Mouse (Mus musculus): ENCODE measurements around the gene Strn4. TPM values are rescaled to one million over a fixed set of nuclear protein-coding genes. Genes with fewer than 3 reads are reported as not detected.

Gene Strn4
- polyA plus RNA-seq, 1 experiment from 2014 or later = 18.4 TPM

DNA sequence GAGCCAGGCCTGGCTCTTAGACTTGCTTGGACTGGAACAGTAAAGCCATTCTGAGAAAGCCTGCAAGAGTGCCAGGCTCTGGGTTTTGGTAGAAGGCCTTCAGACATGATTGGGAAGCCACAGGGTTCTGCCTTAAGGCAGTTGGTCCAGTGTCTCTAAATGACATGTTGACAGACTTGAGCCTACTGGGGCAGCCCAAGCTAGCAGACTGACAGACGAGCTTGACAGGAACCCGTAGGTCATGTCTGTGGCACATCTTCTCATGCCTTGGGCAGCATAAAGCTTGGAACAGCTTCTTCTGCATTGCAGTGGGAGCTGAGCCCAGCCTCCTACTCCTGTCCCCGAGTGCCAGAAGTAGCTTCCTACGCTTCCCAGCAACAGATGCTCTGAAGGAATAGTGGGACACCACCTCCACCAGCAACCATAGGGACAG is 6.0 kb downstream of the Strn4 start:
- WGBS (ENCODE audit: insufficient replicate concordance) = 70% methylated on average over 4 of the region's 4 CpGs
- no peak for DNase-seq
- Histone ChIP-seq H3K4me1 (ENCODE audit: insufficient read depth) (peaks cover 54% of the 10 kb centered on the region), H3K27me3 (ENCODE audit: insufficient read depth, low read length) (no peaks in the 10 kb centered on the region), H3K4me3 (ENCODE audit: low read depth, low read length) (no peak overlapping the region), H3K9ac (replicated peaks) (no peak overlapping the region), H3K27ac (ENCODE audit: low read depth) (no peak overlapping the region), H3K36me3 (replicated peaks; ENCODE audit: insufficient read depth, low read length) (peaks cover 34% of the 10 kb centered on the region), H3K4me2 (ENCODE audit: low read depth, low read length) (no peak overlapping the region), H3K9me3 (ENCODE audit: low read length) (no peaks in the 10 kb centered on the region)
- no peak for ATAC-seq
- TF ChIP-seq CTCF (IDR thresholded peaks at IDR 0.05; ENCODE audit: low read depth) = no peak
- no peak for TF ChIP-seq EP300 (IDR thresholded peaks at IDR 0.05; ENCODE audit: low read depth)

DNA sequence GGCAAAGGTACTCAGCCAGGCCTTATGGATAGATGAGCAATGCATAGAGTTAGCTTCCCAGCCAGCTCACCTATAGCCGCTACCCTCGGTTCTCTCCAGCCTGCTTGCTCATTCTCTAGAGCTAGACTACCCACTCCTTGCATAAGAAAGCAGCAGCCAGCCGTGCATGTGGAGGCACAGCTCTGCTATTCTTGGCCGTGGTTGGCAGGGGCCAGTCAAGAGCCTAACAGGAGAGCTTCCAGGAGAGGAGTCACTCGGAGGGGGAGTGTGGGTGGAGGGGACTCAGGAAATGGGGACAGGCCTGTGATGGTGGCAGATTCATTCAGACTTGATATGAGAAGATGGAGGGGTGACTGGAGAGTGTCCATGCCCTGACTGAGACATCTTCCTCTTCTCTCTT is 8.0 kb downstream of the Strn4 start:
- H3K36me3 ChIP-seq (replicated peaks; ENCODE audit: insufficient read depth, low read length) = peaks cover 54% of the 10 kb centered on the region
- ATAC-seq (no peak), DNase-seq (no peak)
- no peak overlapping the region for H3K4me2 ChIP-seq (ENCODE audit: low read depth, low read length)
- H3K4me3 ChIP-seq (ENCODE audit: low read depth, low read length) = no peak overlapping the region
- H3K4me1 ChIP-seq (ENCODE audit: insufficient read depth) = peaks cover 46% of the 10 kb centered on the region
- no peaks in the 10 kb centered on the region for H3K27me3 ChIP-seq (ENCODE audit: insufficient read depth, low read length)
- H3K9ac ChIP-seq (replicated peaks) = no peak overlapping the region
- no peak overlapping the region for H3K27ac ChIP-seq (ENCODE audit: low read depth)
- no peaks in the 10 kb centered on the region for H3K9me3 ChIP-seq (ENCODE audit: low read length)
- TF ChIP-seq EP300 (IDR thresholded peaks at IDR 0.05; ENCODE audit: low read depth) (no peak), CTCF (IDR thresholded peaks at IDR 0.05; ENCODE audit: low read depth) (no peak)
- 62% methylated on average over 5 of the region's 5 CpGs for WGBS (ENCODE audit: insufficient replicate concordance)

DNA sequence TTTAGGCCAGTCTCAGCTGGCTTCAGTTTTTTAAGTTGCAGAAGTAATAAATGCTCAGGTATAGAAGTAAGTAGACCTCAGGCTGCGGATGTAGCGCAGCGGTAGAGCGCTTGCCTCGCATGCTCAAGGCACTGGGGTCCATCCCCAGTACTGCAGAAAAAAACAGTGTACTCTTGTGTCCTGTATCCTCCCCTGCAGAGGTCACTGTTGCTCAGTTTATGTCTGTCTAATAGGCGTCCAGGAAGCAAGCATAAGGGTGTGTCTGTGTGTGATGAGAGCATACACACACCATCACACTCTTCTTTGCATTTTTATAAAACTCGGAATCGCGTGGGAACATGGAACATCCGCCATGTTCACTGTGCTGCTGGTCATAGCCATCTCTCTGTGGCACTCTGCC is 10.1 kb downstream of the Strn4 start:
- Histone ChIP-seq H3K27ac (ENCODE audit: low read depth) (no peak overlapping the region), H3K4me2 (ENCODE audit: low read depth, low read length) (no peak overlapping the region), H3K9ac (replicated peaks) (no peak overlapping the region), H3K27me3 (ENCODE audit: insufficient read depth, low read length) (no peaks in the 10 kb centered on the region), H3K9me3 (ENCODE audit: low read length) (no peaks in the 10 kb centered on the region), H3K36me3 (replicated peaks; ENCODE audit: insufficient read depth, low read length) (peaks cover 74% of the 10 kb centered on the region), H3K4me3 (ENCODE audit: low read depth, low read length) (no peak overlapping the region), H3K4me1 (ENCODE audit: insufficient read depth) (peaks cover 27% of the 10 kb centered on the region)
- 71% methylated on average over 10 of the region's 10 CpGs for WGBS (ENCODE audit: insufficient replicate concordance)
- ATAC-seq = peak; percentile 55
- TF ChIP-seq CTCF (IDR thresholded peaks at IDR 0.05; ENCODE audit: low read depth) (peak; percentile 70), EP300 (IDR thresholded peaks at IDR 0.05; ENCODE audit: low read depth) (no peak)
- DNase-seq = no peak

DNA sequence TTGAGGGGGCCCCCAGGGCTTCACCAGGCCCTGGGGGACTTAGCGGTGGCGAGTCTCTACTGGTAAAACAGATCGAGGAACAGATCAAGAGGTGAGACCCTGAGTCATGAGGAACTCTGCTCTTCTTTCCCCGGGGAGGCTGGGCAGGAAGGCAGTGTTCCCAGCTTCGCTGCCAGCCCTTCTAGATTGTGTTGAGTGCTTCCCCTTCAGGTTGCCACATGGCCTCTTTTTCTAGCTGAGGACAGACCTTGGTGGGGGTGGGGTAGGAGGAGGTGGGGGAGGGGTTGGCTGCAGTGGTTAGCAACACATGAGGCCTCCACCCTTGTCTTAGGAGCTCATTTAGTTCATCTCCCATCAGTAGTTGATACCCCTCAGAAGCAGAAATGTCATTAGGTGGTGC is 10.9 kb downstream of the Strn4 start:
- Histone ChIP-seq H3K9me3 (ENCODE audit: low read length) (no peaks in the 10 kb centered on the region), H3K27me3 (ENCODE audit: insufficient read depth, low read length) (no peaks in the 10 kb centered on the region), H3K4me3 (ENCODE audit: low read depth, low read length) (no peak overlapping the region), H3K9ac (replicated peaks) (no peak overlapping the region), H3K4me2 (ENCODE audit: low read depth, low read length) (no peak overlapping the region), H3K4me1 (ENCODE audit: insufficient read depth) (peaks cover 19% of the 10 kb centered on the region), H3K27ac (ENCODE audit: low read depth) (0 out of 2 replicates have a peak overlapping the region, but pooled peaks have one; percentile 16), H3K36me3 (replicated peaks; ENCODE audit: insufficient read depth, low read length) (peaks cover 82% of the 10 kb centered on the region)
- DNase-seq (no peak), ATAC-seq (no peak)
- WGBS (ENCODE audit: insufficient replicate concordance) = 53% methylated on average over 5 of the region's 5 CpGs
- TF ChIP-seq CTCF (IDR thresholded peaks at IDR 0.05; ENCODE audit: low read depth) = no peak
- TF ChIP-seq EP300 (IDR thresholded peaks at IDR 0.05; ENCODE audit: low read depth) = no peak

DNA sequence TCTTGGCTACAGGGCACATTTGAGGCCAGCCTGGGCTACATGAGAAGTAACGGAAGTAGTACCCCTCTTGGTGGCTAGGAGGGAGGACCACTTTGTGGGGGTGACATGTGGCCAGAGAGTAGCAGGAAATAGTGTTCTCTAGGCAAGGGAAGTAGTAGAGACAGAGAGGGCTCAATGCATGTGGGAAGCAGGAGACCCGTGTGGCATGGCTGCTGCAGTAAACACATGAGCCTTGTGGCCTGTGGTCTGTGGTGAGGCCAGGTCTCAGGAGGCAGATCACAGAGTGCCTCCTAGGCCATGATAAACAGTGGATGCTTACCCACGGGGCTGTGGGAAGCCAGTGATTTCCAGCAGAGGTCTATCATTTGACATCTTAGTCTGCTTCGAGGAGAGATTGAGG is 11.6 kb downstream of the Strn4 start:
- no peaks in the 10 kb centered on the region for H3K9me3 ChIP-seq (ENCODE audit: low read length)
- no peak for ATAC-seq
- peaks cover 15% of the 10 kb centered on the region for H3K4me1 ChIP-seq (ENCODE audit: insufficient read depth)
- no peak overlapping the region for H3K9ac ChIP-seq (replicated peaks)
- H3K27ac ChIP-seq (ENCODE audit: low read depth) = no peak overlapping the region
- no peaks in the 10 kb centered on the region for H3K27me3 ChIP-seq (ENCODE audit: insufficient read depth, low read length)
- no peak for TF ChIP-seq EP300 (IDR thresholded peaks at IDR 0.05; ENCODE audit: low read depth)
- no peak for TF ChIP-seq CTCF (IDR thresholded peaks at IDR 0.05; ENCODE audit: low read depth)
- no peak overlapping the region for H3K4me2 ChIP-seq (ENCODE audit: low read depth, low read length)
- no peak overlapping the region for H3K4me3 ChIP-seq (ENCODE audit: low read depth, low read length)
- peaks cover 89% of the 10 kb centered on the region for H3K36me3 ChIP-seq (replicated peaks; ENCODE audit: insufficient read depth, low read length)
- no peak for DNase-seq
- 50% methylated on average over 4 of the region's 4 CpGs for WGBS (ENCODE audit: insufficient replicate concordance)

DNA sequence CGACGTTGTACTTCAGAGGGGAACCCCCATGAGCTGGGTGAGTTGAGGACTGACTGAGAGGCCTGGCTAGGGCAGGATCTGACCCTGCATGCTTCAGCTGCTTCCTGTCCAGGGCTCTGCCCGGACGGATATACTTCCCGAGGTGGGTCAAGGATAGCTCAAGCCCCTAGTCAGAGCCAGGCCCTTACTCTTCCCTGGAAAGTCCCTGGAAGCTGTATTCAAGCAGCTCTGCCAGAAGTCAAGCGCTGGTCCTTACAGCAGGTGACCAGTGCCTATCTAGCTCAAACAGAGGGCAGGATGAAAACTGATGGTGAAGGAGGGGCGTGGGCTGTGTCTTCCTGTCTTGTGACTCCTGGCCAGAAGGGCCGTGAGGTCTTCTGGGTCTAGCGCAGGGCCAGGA is 14.8 kb downstream of the Strn4 start:
- Histone ChIP-seq H3K9ac (replicated peaks) (no peak overlapping the region), H3K9me3 (ENCODE audit: low read length) (no peaks in the 10 kb centered on the region)

More for the DNA sequence above, 14.8 kb downstream of the Strn4 start:
- ATAC-seq = peak; percentile 61
- no peak overlapping the region for H3K4me3 ChIP-seq (ENCODE audit: low read depth, low read length)
- no peak overlapping the region for H3K4me2 ChIP-seq (ENCODE audit: low read depth, low read length)
- H3K27ac ChIP-seq (ENCODE audit: low read depth) = no peak overlapping the region
- peaks cover 90% of the 10 kb centered on the region for H3K36me3 ChIP-seq (replicated peaks; ENCODE audit: insufficient read depth, low read length)
- DNase-seq = no peak
- no peaks in the 10 kb centered on the region for H3K27me3 ChIP-seq (ENCODE audit: insufficient read depth, low read length)
- 79% methylated on average over 9 of the region's 9 CpGs for WGBS (ENCODE audit: insufficient replicate concordance)
- peaks cover 15% of the 10 kb centered on the region; the same call in 1 of the 2 replicates for H3K4me1 ChIP-seq (ENCODE audit: insufficient read depth)
- no peak for TF ChIP-seq CTCF (IDR thresholded peaks at IDR 0.05; ENCODE audit: low read depth)
- no peak for TF ChIP-seq EP300 (IDR thresholded peaks at IDR 0.05; ENCODE audit: low read depth)

All from liver, postnatal 0 days (tissue).